Mouse (Mus musculus) MEL (cell line): ENCODE measurements around the gene Gm5868. TPM values are rescaled to one million over a fixed set of nuclear protein-coding genes. Genes with fewer than 3 reads are reported as not detected.
"Not testable (repeated sequence)": the region's sequence is repeated elsewhere in the genome, so short reads cannot be mapped to it uniquely, and the experiment has no call there.

Experiments
- DNase-seq: peaks from one replicate; pipeline ENCODE4 v3.0.0; 2011; ENCODE audit warnings: low read depth, low spot score
- H3K27ac ChIP-seq: 2 replicates; pipeline ENCODE4 v1.5.1; 2012; ENCODE audit warnings: low read depth, mild to moderate bottlenecking, control low read depth, low read length, moderate library complexity; ENCODE audit not compliant: control insufficient read depth
- H3K27me3 ChIP-seq, 2 experiments: fragments of 150-350 bp in 1 of 2; sonication (generic) in 1 of 2; 2 replicates each; pipeline ENCODE4 v1.6.1; 2012; ENCODE audit warnings: low read length in 2 of 2, mild to moderate bottlenecking in 2 of 2, improper control_type of control experiment in 1 of 2, moderate library complexity in 1 of 2; ENCODE audit not compliant: insufficient read depth in 2 of 2, control insufficient read depth in 1 of 2
- H3K36me3 ChIP-seq, 2 experiments: 2 replicates each; pipeline ENCODE4 v1.6.1; 2012 to 2014; ENCODE audit warnings: low read length in 2 of 2, improper control_type of control experiment in 1 of 2, inconsistent platforms in 1 of 2, mild to moderate bottlenecking in 1 of 2; ENCODE audit not compliant: insufficient read depth in 2 of 2, control insufficient read depth in 1 of 2
- H3K4me1 ChIP-seq, 2 experiments: fragments of 150-350 bp in 1 of 2; sonication (generic) in 1 of 2; 2 replicates each; pipeline ENCODE4 v1.6.1; 2012; ENCODE audit warnings: low read length in 2 of 2, improper control_type of control experiment in 1 of 2, mild to moderate bottlenecking in 1 of 2; ENCODE audit not compliant: insufficient read depth in 2 of 2, control insufficient read depth in 1 of 2
- H3K4me3 ChIP-seq, 2 experiments: fragments of 150-350 bp in 1 of 2; sonication (generic) in 1 of 2; 2 replicates each; pipeline ENCODE4 v1.5.1; 2012; ENCODE audit warnings: low read depth in 2 of 2, low read length in 2 of 2, mild to moderate bottlenecking in 2 of 2, moderate library complexity in 2 of 2, control low read depth in 1 of 2, improper control_type of control experiment in 1 of 2; ENCODE audit not compliant: control insufficient read depth in 1 of 2, insufficient read depth in 1 of 2
- H3K79me2 ChIP-seq: 2 replicates; pipeline ENCODE4 v1.6.1; 2012; ENCODE audit warnings: mild to moderate bottlenecking, low read length, moderate library complexity; ENCODE audit not compliant: control insufficient read depth, poor library complexity, insufficient read depth
- H3K9ac ChIP-seq: 2 replicates; pipeline ENCODE4 v1.6.1; 2012; ENCODE audit warnings: low read depth, mild to moderate bottlenecking, control low read depth, low read length, moderate library complexity; ENCODE audit not compliant: control insufficient read depth, poor library complexity, severe bottlenecking
- H3K9me3 ChIP-seq: fragments of 150-350 bp; sonication (generic); replicated peaks from 2 replicates; pipeline ENCODE4 v1.6.1; 2012; ENCODE audit warnings: mild to moderate bottlenecking, low read length, improper control_type of control experiment, moderate library complexity; ENCODE audit not compliant: insufficient read depth
- BHLHE40 ChIP-seq: IDR thresholded peaks from 2 replicates; pipeline ENCODE4 v1.6.1; 2012; ENCODE audit warnings: low read depth, mild to moderate bottlenecking, inconsistent platforms, low read length, improper control_type of control experiment, borderline replicate concordance
- CHD2 ChIP-seq: IDR thresholded peaks from 2 replicates; pipeline ENCODE4 v1.6.1; 2011; ENCODE audit warnings: low read length, improper control_type of control experiment
- CTCF ChIP-seq, 3 experiments: IDR thresholded peaks in 2 of 3; conservative IDR thresholded peaks in 1 of 3; 2 replicates each; pipeline ENCODE4 v1.5.1; 2011 to 2012; ENCODE audit warnings: low read length in 3 of 3, low read depth in 2 of 3, mild to moderate bottlenecking in 2 of 3, improper control_type of control experiment in 1 of 3, inconsistent platforms in 1 of 3, mixed read lengths in 1 of 3, moderate library complexity in 1 of 3; ENCODE audit not compliant: control insufficient read depth in 1 of 3, insufficient read depth in 1 of 3, poor library complexity in 1 of 3, severe bottlenecking in 1 of 3
- ETS1 ChIP-seq: IDR thresholded peaks from 2 replicates; pipeline ENCODE4 v1.6.1; 2012; ENCODE audit warnings: low read depth, mild to moderate bottlenecking, inconsistent platforms, low read length, improper control_type of control experiment, moderate library complexity
- GATA1 ChIP-seq: IDR thresholded peaks from 2 replicates; pipeline ENCODE4 v1.6.1; 2011; ENCODE audit warnings: low read depth, low read length, improper control_type of control experiment
- HCFC1 ChIP-seq: IDR thresholded peaks from 2 replicates; pipeline ENCODE4 v1.6.1; 2012; ENCODE audit warnings: low read depth, mild to moderate bottlenecking, inconsistent platforms, low read length, improper control_type of control experiment, moderate library complexity
- KAT2A ChIP-seq: conservative IDR thresholded peaks from 2 replicates; pipeline ENCODE4 v1.6.1; 2012; ENCODE audit warnings: low read depth, low read length, improper control_type of control experiment, inconsistent platforms
- MAFK ChIP-seq: IDR thresholded peaks from 2 replicates; pipeline ENCODE4 v1.6.1; 2011; ENCODE audit warnings: low read depth, mild to moderate bottlenecking, low read length, improper control_type of control experiment, borderline replicate concordance
- MEF2A ChIP-seq: IDR thresholded peaks from 2 replicates; pipeline ENCODE4 v1.6.1; 2014; ENCODE audit warnings: low read depth, mild to moderate bottlenecking, inconsistent platforms, low read length, improper control_type of control experiment; ENCODE audit not compliant: poor library complexity, insufficient replicate concordance, severe bottlenecking; ENCODE audit errors: extremely low read depth
- MYC ChIP-seq: IDR thresholded peaks from 2 replicates; pipeline ENCODE4 v1.6.1; 2011; ENCODE audit warnings: low read depth, mild to moderate bottlenecking, low read length, improper control_type of control experiment, moderate library complexity
- NELFE ChIP-seq: IDR thresholded peaks from 2 replicates; pipeline ENCODE4 v1.6.1; 2011; ENCODE audit warnings: low read depth, low read length, improper control_type of control experiment
- POLR2A ChIP-seq, 2 experiments: IDR thresholded peaks; 2 replicates each; pipeline ENCODE4 v1.6.1; 2011 to 2012; ENCODE audit warnings: low read length in 2 of 2, mild to moderate bottlenecking in 2 of 2, control low read depth in 1 of 2, improper control_type of control experiment in 1 of 2, low read depth in 1 of 2, moderate library complexity in 1 of 2; ENCODE audit not compliant: control insufficient read depth in 1 of 2, insufficient read depth in 1 of 2, poor library complexity in 1 of 2
- POLR2AphosphoS2 ChIP-seq: IDR thresholded peaks from 2 replicates; pipeline ENCODE4 v1.6.1; 2011; ENCODE audit warnings: low read length, improper control_type of control experiment
- RAD21 ChIP-seq: IDR thresholded peaks from 2 replicates; pipeline ENCODE4 v1.6.1; 2011; ENCODE audit warnings: mild to moderate bottlenecking, low read depth, low read length, improper control_type of control experiment
- RCOR1 ChIP-seq: IDR thresholded peaks from 2 replicates; pipeline ENCODE4 v1.6.1; 2012; ENCODE audit warnings: low read depth, mild to moderate bottlenecking, inconsistent platforms, low read length, improper control_type of control experiment
- SMC3 ChIP-seq: IDR thresholded peaks from 2 replicates; pipeline ENCODE4 v1.6.1; 2011; ENCODE audit warnings: low read depth, low read length, improper control_type of control experiment
- TAL1 ChIP-seq: IDR thresholded peaks from 2 replicates; pipeline ENCODE4 v1.6.1; 2012; ENCODE audit warnings: mild to moderate bottlenecking, inconsistent platforms, low read length, moderate library complexity, mixed read lengths
- UBTF ChIP-seq: IDR thresholded peaks from 2 replicates; pipeline ENCODE4 v1.6.1; 2012; ENCODE audit warnings: low read depth, mild to moderate bottlenecking, inconsistent platforms, low read length, improper control_type of control experiment, moderate library complexity, borderline replicate concordance; ENCODE audit not compliant: insufficient read depth
- USF1 ChIP-seq: IDR thresholded peaks from 2 replicates; pipeline ENCODE4 v1.6.1; 2014; ENCODE audit warnings: low read depth, mild to moderate bottlenecking, inconsistent platforms, low read length, improper control_type of control experiment, moderate library complexity
- USF2 ChIP-seq, 2 experiments: IDR thresholded peaks; 2 replicates each; pipeline ENCODE4 v1.6.1; 2011 to 2012; ENCODE audit warnings: improper control_type of control experiment in 2 of 2, low read length in 2 of 2, borderline replicate concordance in 1 of 2, inconsistent platforms in 1 of 2, low read depth in 1 of 2, mild to moderate bottlenecking in 1 of 2; ENCODE audit not compliant: insufficient read depth in 1 of 2
- ZMIZ1 ChIP-seq: IDR thresholded peaks from 2 replicates; pipeline ENCODE4 v1.6.1; 2012; ENCODE audit warnings: low read depth, mild to moderate bottlenecking, inconsistent platforms, low read length, improper control_type of control experiment, moderate library complexity
- polyA plus RNA-seq, 2 experiments: library from polyadenylated mRNA; stranded (reverse) in 1 of 2; unstranded in 1 of 2; fragments of >175 nt in 1 of 2; fragments of >200 nt in 1 of 2; gene quantifications; 2 replicates each; pipeline versions ENCODE4 v1.2.1 to v1.2.4; 2012; ENCODE audit warnings: low replicate concordance in 2 of 2, low read depth in 1 of 2; ENCODE audit not compliant: insufficient read length in 2 of 2, insufficient read depth in 1 of 2, missing spikeins in 1 of 2
- total RNA-seq: library from RNA; depleted of rRNA; stranded (reverse); fragments of 300-350 nt; gene quantifications from 2 replicates; pipeline ENCODE4 v1.2.3, GENCODE M21; 2012

Gene Gm5868
- total and polyA plus RNA-seq, 3 experiments = not detected

GRCm38 (mm10) chr5:72603138-72603537 is 15.8 kb upstream of the Gm5868 start:
- H3K4me3 ChIP-seq = no peak overlapping the region
- no peaks in the 10 kb centered on the region for H3K36me3 ChIP-seq
- H3K27ac ChIP-seq = no peak overlapping the region
- DNase-seq = no peak
- H3K79me2 ChIP-seq = no peaks in the 10 kb centered on the region
- no peaks in the 10 kb centered on the region for H3K4me1 ChIP-seq
- TF ChIP-seq TAL1 (no peak), ZMIZ1 (no peak), NELFE (no peak), POLR2A (IDR thresholded peaks at IDR 0.05; ENCODE audit: control insufficient read depth in 1 of 2, insufficient read depth in 1 of 2, low read depth in 1 of 2, low read length in 2 of 2, poor library complexity in 1 of 2) (no peak), MYC (no peak), MEF2A (no peak), KAT2A (no peak), GATA1 (no peak), SMC3 (no peak), BHLHE40 (no peak), ETS1 (no peak), HCFC1 (no peak), RCOR1 (no peak)
- peaks cover 0 to 2% of the 10 kb centered on the region in 2 experiments; a peak in 2 of 4 replicates for H3K27me3 ChIP-seq
- H3K9me3 ChIP-seq = no peaks in the 10 kb centered on the region
- no peak overlapping the region for H3K9ac ChIP-seq

GRCm38 (mm10) chr5:72601006-72601405 is 13.7 kb upstream of the Gm5868 start:
- no peaks in the 10 kb centered on the region for H3K9me3 ChIP-seq
- H3K36me3 ChIP-seq = no peaks in the 10 kb centered on the region
- H3K79me2 ChIP-seq = no peaks in the 10 kb centered on the region
- TF ChIP-seq MAFK = no peak
- peak; percentile 68 for TF ChIP-seq SMC3
- peak; percentile 46 to 68 (median 62) for TF ChIP-seq CTCF (IDR thresholded peaks at IDR 0.05 in 2 of 3, conservative IDR thresholded peaks at IDR 0.05 in 1 of 3; ENCODE audit: control insufficient read depth in 1 of 3, insufficient read depth in 1 of 3, low read depth in 2 of 3, low read length in 3 of 3, poor library complexity in 1 of 3, severe bottlenecking in 1 of 3)
- TF ChIP-seq USF1 = no peak
- TF ChIP-seq TAL1 = no peak
- no peak for TF ChIP-seq UBTF
- no peak for TF ChIP-seq USF2 (IDR thresholded peaks at IDR 0.05; ENCODE audit: borderline replicate concordance in 1 of 2, insufficient read depth in 1 of 2, low read depth in 1 of 2, low read length in 2 of 2)
- TF ChIP-seq RAD21 = peak; percentile 45
- no peak for TF ChIP-seq MYC
- no peak for TF ChIP-seq POLR2AphosphoS2
- no peak for TF ChIP-seq POLR2A (IDR thresholded peaks at IDR 0.05; ENCODE audit: control insufficient read depth in 1 of 2, insufficient read depth in 1 of 2, low read depth in 1 of 2, low read length in 2 of 2, poor library complexity in 1 of 2)
- no peak for TF ChIP-seq RCOR1
- TF ChIP-seq CHD2 = no peak
- no peak overlapping the region for H3K9ac ChIP-seq
- H3K4me3 ChIP-seq = no peak overlapping the region
- peaks cover 0 to 2% of the 10 kb centered on the region in 2 experiments; a peak in 1 of 4 replicates for H3K27me3 ChIP-seq
- H3K27ac ChIP-seq = no peak overlapping the region
- no peaks in the 10 kb centered on the region for H3K4me1 ChIP-seq
- peak; percentile 64 for DNase-seq

- not testable (repeated sequence) for H3K4me3 ChIP-seq, H3K4me1 ChIP-seq
Observed at GRCm38 (mm10) chr5:72586667-72587191, 622 bp downstream of the Gm5868 start.

More at GRCm38 (mm10) chr5:72586667-72587191, 622 bp downstream of the Gm5868 start:
- H3K36me3 ChIP-seq, H3K27ac ChIP-seq, H3K9me3 ChIP-seq, H3K9ac ChIP-seq, H3K79me2 ChIP-seq, DNase-seq, H3K27me3 ChIP-seq: not testable (repeated sequence)
